Mouse (Mus musculus): ENCODE measurements around the gene Caln1.

- TF ChIP-seq POLR2A (IDR thresholded peaks at IDR 0.05; ENCODE audit: insufficient read depth, low read depth, low read length), result no peak
- TF ChIP-seq CTCF (IDR thresholded peaks at IDR 0.05; ENCODE audit: insufficient read depth, low read depth, low read length), result no peak
These were observed 250.8 kb downstream of the Caln1 start for GRCm38 (mm10) chr5:130620060-130620459.

All from olfactory bulb, adult 2 months (tissue).